Mouse (Mus musculus) erythroblast, embryonic 14.5 days (primary cell): ENCODE results near the gene Slc6a6. TPM values are rescaled to one million over a fixed set of nuclear protein-coding genes. Genes with fewer than 3 reads are reported as not detected.

ENCODE experiments used
- H3K27me3 ChIP-seq: 2 replicates; pipeline ENCODE4 v1.6.1; 2012; ENCODE audit warnings: inconsistent platforms; ENCODE audit not compliant: control insufficient read depth
- H3K36me3 ChIP-seq: 2 replicates; pipeline ENCODE4 v1.6.1; 2012; ENCODE audit warnings: mild to moderate bottlenecking, inconsistent platforms; ENCODE audit not compliant: control insufficient read depth
- H3K4me1 ChIP-seq: 2 replicates; pipeline ENCODE4 v1.6.1; 2012; ENCODE audit warnings: inconsistent platforms; ENCODE audit not compliant: control insufficient read depth
- H3K4me3 ChIP-seq: replicated peaks from 2 replicates; pipeline ENCODE3; 2012; ENCODE audit warnings: moderate library complexity, mild to moderate bottlenecking, inconsistent platforms
- H3K9me3 ChIP-seq: 2 replicates; pipeline ENCODE4 v1.6.1; 2012; ENCODE audit warnings: low read length, inconsistent platforms, mixed read lengths; ENCODE audit not compliant: control insufficient read depth
- GATA1 ChIP-seq: IDR thresholded peaks from 2 replicates; pipeline ENCODE4 v1.6.1; 2012; ENCODE audit warnings: low read length, inconsistent platforms, mixed read lengths
- TAL1 ChIP-seq: IDR thresholded peaks from 3 replicates; pipeline ENCODE4 v1.6.1; 2012; ENCODE audit warnings: low read length, inconsistent platforms, mixed read lengths
- polyA plus RNA-seq: library from polyadenylated mRNA; stranded (reverse); fragments of >175 nt; gene quantifications from 2 replicates; pipeline ENCODE4 v1.2.3, GENCODE M21; 2012

Slc6a6 gene
- polyA plus RNA-seq, 1 experiment = 0.45 TPM

DNA sequence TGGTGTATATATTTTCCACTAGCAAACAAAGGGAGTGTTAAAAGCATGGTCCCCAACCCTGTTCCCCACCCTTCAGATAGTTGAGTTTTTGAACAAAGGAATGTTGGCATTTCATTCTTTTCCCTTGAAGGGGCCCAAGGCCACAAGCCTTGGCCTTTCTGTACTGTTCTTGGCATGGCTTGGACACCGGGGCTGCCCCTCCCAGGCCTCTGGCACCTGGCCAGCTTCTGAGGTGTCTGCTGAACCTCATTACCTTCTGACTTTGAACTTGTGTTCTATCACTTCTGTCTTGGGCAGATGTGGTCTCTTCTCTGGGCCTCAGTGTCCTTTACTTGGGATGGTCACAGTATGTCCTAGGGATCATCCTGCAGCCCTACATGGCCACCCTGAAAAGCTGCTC lies 43.5 kb downstream of the Slc6a6 start:
- H3K27me3 ChIP-seq = no peaks in the 10 kb centered on the region
- peaks cover 79% of the 10 kb centered on the region for H3K36me3 ChIP-seq
- H3K4me3 ChIP-seq = no peak overlapping the region
- no peaks in the 10 kb centered on the region for H3K9me3 ChIP-seq
- H3K4me1 ChIP-seq = no peaks in the 10 kb centered on the region
- TF ChIP-seq TAL1 (no peak), GATA1 (no peak)

DNA sequence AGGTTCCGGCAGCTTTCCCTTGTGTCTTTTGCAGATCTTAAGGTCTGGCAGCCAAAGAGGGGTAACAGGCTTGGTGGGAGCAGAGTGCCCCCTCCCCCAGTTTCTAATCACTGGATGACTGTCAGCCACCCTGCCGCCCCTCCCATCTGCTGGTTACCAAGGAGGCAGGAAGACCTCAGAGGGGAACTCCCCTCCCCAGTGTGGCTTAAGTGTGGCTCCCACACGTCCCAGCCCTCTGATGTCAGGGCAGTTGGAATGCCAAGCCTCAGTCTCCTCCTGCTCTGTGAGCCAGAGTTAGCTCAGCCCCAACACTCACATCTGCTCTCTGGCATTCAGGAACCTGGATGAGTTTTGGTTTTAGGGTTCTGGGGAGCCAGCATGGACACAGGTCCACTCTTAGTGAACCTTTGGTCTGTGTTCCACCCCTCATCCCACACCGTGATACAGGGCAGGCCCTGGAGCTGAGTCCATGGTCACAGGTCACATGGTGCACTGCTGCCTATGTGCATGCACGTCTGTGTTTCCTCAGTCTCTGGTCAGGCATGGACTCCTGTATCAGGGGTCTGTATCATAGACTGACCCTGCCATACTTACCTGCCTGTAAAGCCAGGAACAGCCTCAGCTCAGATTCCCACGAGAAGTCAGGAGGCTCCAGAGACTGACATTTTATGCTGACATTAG lies 45.2 kb downstream of the Slc6a6 start:
- peaks cover 67% of the 10 kb centered on the region for H3K36me3 ChIP-seq
- H3K9me3 ChIP-seq = no peaks in the 10 kb centered on the region
- H3K27me3 ChIP-seq = no peaks in the 10 kb centered on the region
- TF ChIP-seq TAL1 (no peak), GATA1 (no peak)
- H3K4me1 ChIP-seq = no peaks in the 10 kb centered on the region
- H3K4me3 ChIP-seq = no peak overlapping the region

DNA sequence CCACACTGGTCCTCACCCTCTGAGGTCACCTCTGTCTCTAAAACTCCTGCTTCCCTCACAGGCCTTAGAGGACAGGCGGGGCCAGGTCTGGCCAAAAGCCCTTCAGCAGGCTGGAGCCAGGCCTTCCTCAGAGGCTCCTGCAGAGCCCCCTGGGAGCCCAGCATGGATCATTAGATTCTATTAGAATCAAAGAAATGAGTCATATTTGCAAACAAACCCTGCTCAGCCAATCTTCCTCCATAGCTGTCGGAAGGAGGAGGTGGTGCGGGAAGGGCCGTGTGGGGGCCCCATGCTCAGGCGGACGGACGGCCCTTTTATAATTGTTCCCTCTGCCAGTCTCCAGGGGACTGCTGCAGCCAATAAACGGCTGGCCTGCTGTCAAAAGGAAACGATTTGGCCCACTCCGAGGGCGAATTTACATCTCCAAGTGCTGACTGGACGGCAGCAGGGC lies 45.8 kb downstream of the Slc6a6 start:
- Histone ChIP-seq H3K4me1 (no peaks in the 10 kb centered on the region), H3K36me3 (peaks cover 61% of the 10 kb centered on the region), H3K9me3 (no peaks in the 10 kb centered on the region), H3K27me3 (no peaks in the 10 kb centered on the region), H3K4me3 (no peak overlapping the region)
- TF ChIP-seq TAL1 (no peak), GATA1 (no peak)

DNA sequence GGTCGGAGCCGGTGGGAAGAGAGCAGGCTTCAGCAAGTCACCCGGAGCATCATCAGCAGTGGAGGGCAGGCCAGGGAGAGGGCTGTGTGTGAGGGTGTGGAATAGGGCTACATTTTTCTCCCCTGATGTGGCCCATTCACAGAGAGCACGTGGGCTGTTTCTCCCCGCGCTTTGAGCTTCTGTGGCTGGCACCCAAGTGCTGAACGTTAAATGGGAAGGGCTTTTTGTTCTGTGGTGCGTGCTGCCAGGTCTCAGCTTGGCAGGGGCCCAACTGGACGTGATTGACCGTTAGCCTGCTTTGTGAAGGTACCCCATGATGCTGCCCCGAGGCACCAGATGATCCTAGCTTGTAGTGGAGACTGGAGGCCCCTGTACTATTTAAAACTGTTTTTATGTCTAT lies 48.3 kb downstream of the Slc6a6 start:
- H3K4me1 ChIP-seq = no peaks in the 10 kb centered on the region
- no peak overlapping the region for H3K4me3 ChIP-seq
- TF ChIP-seq TAL1 = no peak
- TF ChIP-seq GATA1 = no peak
- no peaks in the 10 kb centered on the region for H3K27me3 ChIP-seq
- H3K9me3 ChIP-seq = no peaks in the 10 kb centered on the region
- H3K36me3 ChIP-seq = peaks cover 64% of the 10 kb centered on the region

DNA sequence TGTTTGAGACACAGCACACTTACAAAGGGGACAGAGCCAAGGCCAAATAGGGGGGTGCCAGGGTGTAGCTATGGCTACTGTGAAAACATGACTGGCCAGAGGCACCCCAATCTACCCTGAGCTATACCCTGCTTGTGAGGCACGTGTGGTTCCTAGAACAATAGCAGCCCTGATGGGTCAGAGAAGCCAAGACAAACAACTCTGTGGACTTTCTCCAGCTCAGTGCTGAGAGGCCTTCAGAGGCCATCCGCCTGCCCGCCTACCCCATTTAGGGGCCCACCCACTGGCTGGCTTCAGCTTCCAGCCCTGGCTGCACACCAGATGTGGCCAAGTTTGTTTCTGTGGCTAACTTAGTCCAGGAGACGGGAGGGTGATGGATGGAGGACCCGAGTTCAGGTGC lies 52.6 kb downstream of the Slc6a6 start:
- H3K4me1 ChIP-seq = no peaks in the 10 kb centered on the region
- TF ChIP-seq TAL1 (no peak), GATA1 (no peak)
- H3K9me3 ChIP-seq = no peaks in the 10 kb centered on the region
- H3K27me3 ChIP-seq = no peaks in the 10 kb centered on the region
- peaks cover 68% of the 10 kb centered on the region for H3K36me3 ChIP-seq
- H3K4me3 ChIP-seq = no peak overlapping the region

GRCm38 (mm10) chr6:91737451-91737850 lies 53.6 kb downstream of the Slc6a6 start:
- Histone ChIP-seq H3K9me3 (no peaks in the 10 kb centered on the region), H3K27me3 (no peaks in the 10 kb centered on the region), H3K4me1 (no peaks in the 10 kb centered on the region), H3K4me3 (no peak overlapping the region), H3K36me3 (peaks cover 68% of the 10 kb centered on the region)
- TF ChIP-seq GATA1 = no peak
- no peak for TF ChIP-seq TAL1

DNA sequence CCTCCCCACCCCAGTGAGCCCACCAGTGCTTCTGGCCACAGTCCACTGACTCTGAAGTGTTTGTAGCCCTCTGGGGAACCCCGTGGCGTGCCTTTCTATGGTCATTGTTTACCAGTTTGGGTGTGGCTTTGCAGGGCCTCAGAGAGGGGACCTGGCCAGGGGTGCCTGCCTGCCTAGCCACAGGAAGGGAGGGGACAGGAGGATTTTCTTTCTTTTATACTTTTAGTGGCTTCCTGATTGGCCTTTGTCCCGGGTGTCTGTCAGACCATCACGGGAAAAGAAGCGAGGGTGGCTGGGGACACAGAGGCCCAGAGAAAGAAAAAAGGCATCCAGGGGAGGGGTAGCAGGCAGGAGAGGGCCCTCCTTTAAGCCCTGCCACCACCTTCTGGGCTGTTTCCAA lies 54.2 kb downstream of the Slc6a6 start:
- TF ChIP-seq TAL1 (no peak), GATA1 (no peak)
- Histone ChIP-seq H3K9me3 (no peaks in the 10 kb centered on the region), H3K27me3 (no peaks in the 10 kb centered on the region), H3K36me3 (peaks cover 71% of the 10 kb centered on the region), H3K4me1 (no peaks in the 10 kb centered on the region), H3K4me3 (no peak overlapping the region)

- H3K36me3 ChIP-seq = peaks cover 74% of the 10 kb centered on the region
- H3K4me1 ChIP-seq = no peaks in the 10 kb centered on the region
- H3K4me3 ChIP-seq = no peak overlapping the region
- no peaks in the 10 kb centered on the region for H3K27me3 ChIP-seq
- no peak for TF ChIP-seq TAL1
- TF ChIP-seq GATA1 = no peak
- H3K9me3 ChIP-seq = no peaks in the 10 kb centered on the region
Measured at GRCm38 (mm10) chr6:91741046-91741445, 57.2 kb downstream of the Slc6a6 start.

- H3K36me3 ChIP-seq = peaks cover 64% of the 10 kb centered on the region
- TF ChIP-seq TAL1 = no peak
- TF ChIP-seq GATA1 = no peak
- H3K4me3 ChIP-seq = no peak overlapping the region
Measured at GRCm38 (mm10) chr6:91742466-91742865, 58.6 kb downstream of the Slc6a6 start.

GRCm38 (mm10) chr6:91742995-91743394 lies 59.1 kb downstream of the Slc6a6 start:
- TF ChIP-seq GATA1 (no peak), TAL1 (no peak)
- H3K9me3 ChIP-seq = no peaks in the 10 kb centered on the region
- no peaks in the 10 kb centered on the region for H3K4me1 ChIP-seq
- no peak overlapping the region for H3K4me3 ChIP-seq
- peaks cover 61% of the 10 kb centered on the region for H3K36me3 ChIP-seq
- no peaks in the 10 kb centered on the region for H3K27me3 ChIP-seq

More at GRCm38 (mm10) chr6:91742466-91742865, 58.6 kb downstream of the Slc6a6 start:
- Histone ChIP-seq H3K27me3 (no peaks in the 10 kb centered on the region), H3K4me1 (no peaks in the 10 kb centered on the region), H3K9me3 (no peaks in the 10 kb centered on the region)
